Mouse (Mus musculus) spleen, adult 2 months (tissue): ENCODE results near the gene Rassf5.

Experiments used
- CTCF ChIP-seq: fragments of 200-500 bp; IDR thresholded peaks from 2 replicates; pipeline ENCODE4 v1.5.1; 2011; ENCODE audit warnings: mild to moderate bottlenecking, inconsistent platforms; ENCODE audit not compliant: insufficient read depth, insufficient read length, insufficient replicate concordance; ENCODE audit errors: extremely low read depth
- POLR2A ChIP-seq: fragments of 200-500 bp; IDR thresholded peaks from 2 replicates; pipeline ENCODE4 v1.6.1; 2011; ENCODE audit warnings: low read depth, low read length, inconsistent platforms

DNA sequence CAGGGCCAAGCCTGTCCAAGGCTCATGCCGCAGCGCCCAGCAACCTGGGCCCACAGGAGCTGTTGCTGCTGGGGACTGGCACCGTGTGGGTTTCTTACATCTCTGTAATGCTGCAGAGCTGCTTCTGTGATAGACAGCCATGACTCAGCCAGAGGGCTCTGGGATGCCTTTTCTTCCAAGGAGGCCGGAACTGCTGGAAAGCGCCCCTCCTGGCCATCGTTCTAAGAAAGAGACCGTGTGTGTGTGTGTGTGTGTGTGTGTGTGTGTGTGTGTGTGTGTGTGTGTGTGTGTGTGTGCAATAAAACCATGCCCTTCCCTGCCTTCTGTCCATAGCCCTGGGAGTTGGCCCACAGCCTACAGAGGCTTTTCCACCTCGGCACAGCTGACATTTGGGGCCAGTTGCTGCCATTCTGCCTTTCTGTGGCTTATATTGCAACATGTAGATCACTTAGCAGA lies 35.1 kb downstream of the Rassf5 start:
- no peak for TF ChIP-seq CTCF
- no peak for TF ChIP-seq POLR2A
